Mouse (Mus musculus) adrenal gland (tissue): Measurements from ENCODE around the gene Mtch1.

Source experiments
- intact Hi-C: fragments of 180-260 bp; cut with DNase I; formaldehyde crosslinking; loops from one replicate; pipeline ENCODE4 v1.15.1; 2025
- long read RNA-seq, 2 experiments: library from polyadenylated mRNA; unstranded; transcript quantifications; one replicate each; pipeline ENCODE4 v2.0.0; 2020; ENCODE audit warnings: borderline replicate concordance in 1 of 2; ENCODE audit not compliant: insufficient replicate concordance in 1 of 2

Gene Mtch1
- long read RNA-seq, experiment 1, transcript Mtch1-202 (12 exons, 1,897 nt), result minor isoform, 25 of 71 reads
- long read RNA-seq, experiment 1, transcript Mtch1-201 (12 exons, 1,952 nt), result major isoform, 28 of 71 reads
- long read RNA-seq, experiment 1, transcript Mtch1-218 (1 exons, 2,292 nt), result minor isoform, 5 of 71 reads
- long read RNA-seq, experiment 1, partial matches to known transcripts, result 5 of 71 reads
- long read RNA-seq, experiment 1, other reads (novel, unspliced or antisense), result 8 of 71 reads
- long read RNA-seq, experiment 2, transcript Mtch1-216 (13 exons, 1,108 nt), result minor isoform, 5 of 352 reads
- long read RNA-seq, experiment 2, transcript Mtch1-207 (13 exons, 1,093 nt), result minor isoform, 5 of 352 reads
- long read RNA-seq, experiment 2, transcript Mtch1-201 (12 exons, 1,952 nt), result minor isoform, 146 of 352 reads
- long read RNA-seq, experiment 2, transcript Mtch1-202 (12 exons, 1,897 nt), result major isoform, 168 of 352 reads
- long read RNA-seq, experiment 2, partial matches to known transcripts, result 5 of 352 reads
- long read RNA-seq, experiment 2, other reads (novel, unspliced or antisense), result 18 of 352 reads

DNA sequence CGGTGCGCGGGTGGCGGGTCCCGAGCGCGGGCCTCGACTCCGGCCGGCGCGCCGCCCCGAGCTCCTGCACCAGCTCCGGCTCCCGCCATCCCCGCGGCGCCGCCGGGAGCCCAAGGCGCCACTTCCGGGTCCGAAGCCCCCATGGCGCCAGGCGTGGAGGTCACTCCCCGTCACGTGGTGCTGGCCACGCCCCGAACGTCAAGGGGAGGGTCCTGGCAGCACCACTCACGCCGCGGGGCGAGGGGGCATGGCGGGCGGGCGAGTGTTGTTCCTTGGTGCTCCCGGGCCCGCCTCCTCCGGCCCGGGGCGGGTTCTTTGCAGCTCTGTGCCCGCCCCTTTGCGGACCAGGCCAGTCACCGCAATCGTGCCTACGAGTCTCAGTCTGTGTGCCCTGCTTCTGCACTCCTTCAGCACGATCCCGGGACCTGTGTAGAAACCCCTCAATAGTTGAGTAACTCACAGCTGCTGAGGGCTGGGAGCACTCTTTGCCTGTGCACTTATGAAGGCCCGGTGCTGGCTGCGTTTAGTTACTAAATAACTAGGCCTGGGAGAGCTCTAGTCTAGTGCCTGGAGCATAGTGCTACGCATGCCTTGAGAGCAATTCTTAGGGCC lies at the start of gene Mtch1:
Mtch1 (minus strand) TSS at position 290 of the 612 bp plus-strand sequence.
- intact Hi-C loops, result no loop called here

DNA sequence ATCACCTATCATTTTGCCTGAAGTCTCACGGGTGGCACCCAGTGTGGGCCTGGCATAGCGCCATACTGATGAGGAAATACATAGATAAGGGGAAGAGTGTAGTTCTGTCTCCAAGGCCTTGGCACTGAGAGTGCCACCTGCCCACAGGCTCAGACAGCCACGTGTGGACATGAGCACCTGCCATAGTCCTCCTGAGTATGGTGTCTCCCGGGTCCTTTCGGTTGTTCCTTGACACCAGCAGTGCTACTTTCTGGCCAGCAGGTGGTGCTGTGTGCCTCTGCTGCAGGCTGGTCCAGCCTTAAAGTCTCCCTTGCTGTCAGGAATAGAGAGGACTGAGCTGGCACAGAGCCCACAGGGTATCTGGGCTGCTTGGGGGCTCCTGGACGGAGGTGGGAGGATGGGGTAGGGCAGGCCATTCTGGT lies 49.1 kb upstream of the Mtch1 start:
- intact Hi-C loops, result loop anchor here (1.0 to 5.0 kb wide), 3 partner anchors 40 to 115 kb away; no protein-coding TSS in a partner anchor

DNA sequence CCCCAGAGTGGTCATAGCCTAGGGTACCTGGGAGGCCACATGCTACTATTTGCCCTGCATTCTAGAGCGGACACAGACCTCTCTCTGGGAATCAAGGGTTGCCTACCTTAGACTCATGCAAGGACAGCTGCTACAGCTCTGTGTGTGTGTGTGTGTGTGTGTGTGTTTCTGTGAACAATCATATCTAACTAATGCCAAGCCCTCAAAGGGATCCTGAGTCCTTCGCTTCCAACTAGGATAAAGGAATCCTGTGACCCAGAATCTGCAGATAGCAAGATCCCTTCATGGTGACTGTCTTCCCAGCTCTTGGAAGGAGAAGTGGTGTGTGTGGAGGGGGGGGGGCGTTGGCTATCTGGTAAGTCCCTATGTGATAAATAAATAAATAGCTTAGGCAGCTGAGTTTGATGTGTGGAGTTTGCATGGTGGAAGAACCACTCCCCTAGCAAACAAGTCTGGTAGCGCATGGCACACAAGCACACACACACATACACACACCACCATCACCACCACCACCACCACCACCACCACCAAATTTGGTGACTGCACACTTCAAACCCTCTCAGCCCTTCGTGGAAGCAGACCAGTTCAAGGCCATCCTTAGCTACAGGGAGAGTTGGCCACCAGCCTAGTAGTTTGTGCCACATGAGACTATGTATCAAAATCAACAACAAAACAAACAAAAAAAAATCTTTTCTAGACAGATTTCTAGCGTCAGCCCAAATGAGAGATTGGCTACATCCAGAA lies 48.5 kb upstream of the Mtch1 start:
- intact Hi-C loops, result loop anchor here (5.0 kb wide), 2 partner anchors 41 to 116 kb away; no protein-coding TSS in a partner anchor

DNA sequence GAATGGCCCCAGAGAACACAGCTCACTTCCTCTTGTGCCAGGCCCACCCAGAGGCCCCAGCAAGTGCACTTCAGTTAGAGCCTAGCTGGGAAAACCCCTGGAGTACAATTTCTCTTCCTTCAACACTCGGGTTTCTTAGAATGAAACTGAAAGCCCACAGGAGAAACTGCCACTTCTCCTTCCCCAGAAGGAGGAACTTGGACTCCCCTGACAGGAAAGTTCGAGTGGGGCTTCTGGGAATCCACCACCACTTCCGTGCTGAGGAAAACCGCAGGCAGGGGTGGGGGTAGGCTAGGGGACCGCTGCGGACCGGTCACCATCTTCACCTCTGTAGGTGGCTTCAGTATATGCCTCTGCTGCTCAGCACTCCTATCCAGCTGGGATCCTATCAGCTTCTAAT lies 47.6 kb upstream of the Mtch1 start:
- intact Hi-C loops, result loop anchor here (5.0 kb wide), 2 partner anchors 42 to 117 kb away; no protein-coding TSS in a partner anchor

DNA sequence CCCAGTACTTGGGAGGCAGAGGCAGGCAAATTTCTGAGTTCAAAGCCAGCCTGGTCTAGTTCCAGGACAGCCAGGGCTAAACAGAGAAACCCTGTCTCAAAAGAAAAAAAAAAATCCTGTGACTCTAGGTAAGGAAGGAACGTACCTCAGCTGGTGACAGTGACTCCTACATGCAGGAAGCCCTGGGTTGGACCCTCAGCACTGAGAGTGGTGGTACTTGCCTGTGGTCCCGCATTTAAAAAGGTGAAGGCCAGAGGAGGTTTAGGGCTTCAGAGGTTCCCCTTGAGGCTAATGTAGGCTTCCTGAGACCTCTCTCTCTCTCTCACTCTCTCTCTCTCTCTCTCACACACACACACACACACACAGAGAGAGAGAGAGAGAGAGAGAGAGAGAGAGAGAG lies 47.0 kb upstream of the Mtch1 start:
- intact Hi-C loops, result loop anchor here (5.0 kb wide), 2 partner anchors 43 to 118 kb away; no protein-coding TSS in a partner anchor

DNA sequence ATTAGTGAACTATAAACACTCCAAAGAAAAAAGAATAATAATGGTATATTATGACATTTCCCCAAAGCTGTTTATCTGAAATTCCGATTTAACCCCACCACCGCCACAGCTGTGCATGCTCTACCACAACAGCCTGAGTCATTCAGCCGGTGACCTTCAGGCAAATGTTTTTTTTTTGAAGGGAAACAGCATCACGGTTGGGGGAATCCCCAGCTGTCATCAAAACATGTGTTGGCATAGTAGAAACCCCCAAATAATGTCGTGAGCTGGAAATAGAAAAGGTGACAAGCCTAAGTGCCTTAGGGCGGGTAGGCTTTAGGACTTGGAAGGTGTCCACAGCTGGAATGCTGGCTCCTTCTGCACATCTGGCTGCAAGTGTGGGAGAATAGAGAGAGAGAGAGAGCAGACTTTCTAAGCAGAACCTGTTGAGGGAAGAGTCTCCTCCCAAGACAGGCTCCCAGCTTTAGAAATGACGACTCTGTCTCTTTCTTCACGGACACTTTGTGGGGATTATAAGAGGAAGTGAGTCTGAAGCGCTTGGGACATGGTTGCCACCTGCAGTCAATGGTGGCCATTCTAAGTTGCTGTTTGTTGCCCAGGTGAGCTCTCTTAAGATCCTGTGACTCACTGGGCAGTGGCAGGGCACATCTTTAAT lies 46.5 kb upstream of the Mtch1 start:
- intact Hi-C loops, result no loop called here

DNA sequence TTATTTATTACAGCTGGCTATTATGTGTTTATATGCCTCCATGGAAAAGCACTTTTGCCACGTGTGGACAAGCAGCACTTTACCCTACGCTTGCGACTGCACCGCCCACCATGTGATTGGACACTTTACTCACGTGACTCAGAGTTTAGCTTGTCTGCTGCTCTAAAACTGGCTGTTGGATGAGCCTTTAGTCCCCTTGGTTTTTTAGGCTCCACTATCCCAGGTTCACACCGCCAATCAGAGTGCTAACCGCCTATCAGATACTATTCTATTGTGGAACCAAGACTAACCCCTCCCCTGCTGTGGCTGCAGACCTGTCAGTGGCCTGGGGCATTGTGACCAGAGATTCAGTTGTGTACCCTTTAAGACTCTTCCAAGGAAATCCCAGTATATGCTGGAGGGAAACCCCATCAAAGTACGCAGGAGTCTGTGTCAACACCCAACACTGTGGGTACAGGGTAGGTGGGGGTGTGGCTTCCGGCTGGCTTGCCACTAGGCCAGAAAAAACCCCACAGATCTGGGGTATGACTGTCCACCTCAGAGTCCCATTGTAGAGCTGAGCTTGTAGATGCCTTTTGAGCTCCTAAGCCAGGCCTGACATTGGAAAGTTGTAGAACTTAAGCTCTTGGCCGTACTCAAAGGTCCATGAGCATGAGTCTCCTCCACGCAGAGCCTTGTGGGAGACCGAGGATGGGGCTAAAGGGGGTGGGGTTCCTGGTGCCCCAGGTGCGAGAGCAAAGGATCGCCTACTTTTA lies 45.8 kb upstream of the Mtch1 start:
- intact Hi-C loops, result no loop called here

DNA sequence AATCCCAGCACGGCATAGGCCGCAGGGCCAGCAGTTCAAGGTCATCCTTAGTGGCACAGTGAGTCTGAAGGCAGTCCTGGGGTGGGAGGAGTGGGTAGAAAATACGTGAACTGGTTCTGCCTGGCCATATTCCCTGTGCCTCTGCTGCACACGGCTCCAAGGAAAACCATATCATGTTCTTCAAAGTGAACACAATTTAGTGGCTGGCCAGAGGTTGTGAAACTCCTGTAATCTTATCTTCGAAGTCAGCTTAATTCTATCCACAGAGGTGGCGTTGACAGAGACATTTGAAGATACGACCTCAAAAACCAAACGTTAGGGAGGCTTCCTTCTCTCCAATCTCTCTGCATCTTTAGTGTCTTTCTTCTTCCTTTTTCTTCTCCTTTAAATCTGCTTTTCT lies 43.5 kb upstream of the Mtch1 start:
- intact Hi-C loops, result no loop called here

DNA sequence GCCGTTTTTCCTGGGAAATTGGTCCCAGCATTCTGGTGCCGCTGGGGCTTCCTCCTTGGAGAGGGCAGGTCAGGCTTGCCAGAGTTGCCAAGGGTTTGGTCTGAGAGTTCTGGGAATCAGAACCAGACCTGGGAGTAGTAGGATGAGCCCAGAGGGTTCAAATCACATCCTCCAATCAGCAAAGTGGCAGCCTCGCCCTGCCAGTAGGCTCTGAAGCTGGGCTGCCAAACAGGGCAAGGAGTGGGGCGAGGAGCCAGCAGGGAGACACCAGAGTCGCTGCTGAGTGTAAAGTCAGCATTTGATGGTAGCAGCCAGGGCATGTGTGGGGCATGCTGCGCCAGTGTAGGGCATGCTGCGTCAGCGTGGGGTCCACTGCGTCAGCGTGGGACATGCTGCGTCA lies 41.2 kb upstream of the Mtch1 start:
- intact Hi-C loops, result no loop called here

DNA sequence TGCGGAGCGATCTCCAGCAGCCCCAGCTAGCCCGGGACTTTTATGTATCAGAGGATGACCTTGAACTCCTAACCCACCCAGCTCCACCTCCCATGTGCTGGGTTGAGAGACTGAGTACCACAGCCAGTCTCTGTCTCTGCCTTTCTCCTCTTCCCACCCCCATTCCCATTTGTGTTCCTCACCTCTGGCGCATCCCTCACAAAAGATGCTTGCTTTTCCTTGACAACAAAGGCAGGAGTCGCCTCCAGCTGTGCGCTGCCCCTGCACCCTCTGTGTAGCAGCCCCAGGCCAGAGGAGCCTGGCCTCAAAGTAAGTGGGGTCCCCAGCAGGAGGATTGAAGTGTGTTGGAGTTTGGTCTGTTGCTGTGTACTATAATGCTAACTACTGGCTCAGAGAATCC lies 38.0 kb upstream of the Mtch1 start:
- intact Hi-C loops, result no loop called here

DNA sequence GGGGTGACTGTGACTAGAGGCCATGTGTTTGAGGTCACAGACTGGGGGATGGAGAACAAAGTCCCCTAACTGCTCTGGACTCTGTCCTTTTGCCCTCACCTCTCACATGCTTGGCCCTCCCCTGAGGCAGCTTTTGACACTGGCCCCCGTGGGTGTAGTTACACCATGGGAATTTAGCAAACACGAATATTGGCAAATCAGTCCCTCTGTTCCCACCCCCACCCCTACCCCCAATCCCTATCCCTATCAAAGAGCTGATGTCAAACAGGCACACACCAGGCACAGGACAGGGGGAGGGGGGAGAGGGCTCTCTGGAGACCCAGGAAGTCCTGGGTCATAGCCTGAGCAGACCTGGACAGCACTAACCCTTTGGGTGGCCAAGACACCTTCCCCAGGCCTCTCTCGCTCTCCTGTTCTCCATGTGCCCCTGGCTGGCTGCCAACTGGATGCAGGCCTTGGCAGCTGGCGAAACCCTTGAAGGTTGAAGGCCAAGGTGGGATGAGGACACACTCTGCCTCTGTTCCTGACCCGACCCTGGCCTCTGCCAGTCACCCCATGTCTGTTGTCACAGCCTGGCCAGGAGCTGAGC lies 37.2 kb upstream of the Mtch1 start:
- intact Hi-C loops, result loop anchor here (5.0 kb wide), 1 partner anchor 107 kb away; the partner anchor contains the start of gene Pim1

DNA sequence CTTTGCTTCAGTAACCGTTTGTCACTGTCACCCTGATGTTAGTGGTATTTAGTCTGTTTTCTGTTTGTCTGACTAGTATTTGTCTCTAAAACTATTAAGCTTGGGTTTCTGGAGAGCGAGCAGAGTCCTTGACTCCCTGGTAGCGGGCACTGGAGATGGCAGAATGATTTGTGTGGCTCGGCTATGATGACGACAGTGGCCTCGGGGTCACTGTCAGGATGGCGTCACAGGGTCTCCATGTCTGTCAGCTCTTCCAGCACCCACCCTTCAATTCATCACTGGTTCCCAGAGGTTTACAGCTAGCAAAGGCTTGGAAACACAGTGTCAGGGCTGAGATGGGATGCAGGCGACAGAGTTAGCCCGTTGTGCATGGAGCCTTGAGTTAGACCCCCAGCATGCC lies 36.2 kb upstream of the Mtch1 start:
- intact Hi-C loops, result loop anchor here (5.0 kb wide), 1 partner anchor 108 kb away; the partner anchor contains the start of gene Pim1

DNA sequence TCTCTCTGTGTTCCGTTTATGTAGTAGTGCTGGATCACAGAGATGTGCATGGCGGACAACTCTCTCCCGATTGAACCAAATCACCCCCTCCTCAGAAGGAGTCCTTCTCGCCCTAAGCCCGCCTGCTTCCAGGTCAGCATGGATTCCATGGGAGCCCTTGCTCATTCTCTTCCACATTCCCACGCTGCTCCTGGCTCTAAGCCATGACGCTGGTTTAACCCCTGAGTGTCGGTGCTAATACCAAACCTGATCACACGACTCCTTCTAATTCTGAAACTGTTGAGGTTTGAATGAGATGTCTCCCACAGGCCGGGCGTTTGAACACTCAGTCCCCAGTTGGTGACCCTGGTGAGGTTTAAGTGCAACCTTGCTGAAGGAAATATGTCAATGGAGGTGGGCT lies 34.7 kb upstream of the Mtch1 start:
- intact Hi-C loops, result loop anchor here (5.0 kb wide), 1 partner anchor 110 kb away; the partner anchor contains the start of gene Pim1

DNA sequence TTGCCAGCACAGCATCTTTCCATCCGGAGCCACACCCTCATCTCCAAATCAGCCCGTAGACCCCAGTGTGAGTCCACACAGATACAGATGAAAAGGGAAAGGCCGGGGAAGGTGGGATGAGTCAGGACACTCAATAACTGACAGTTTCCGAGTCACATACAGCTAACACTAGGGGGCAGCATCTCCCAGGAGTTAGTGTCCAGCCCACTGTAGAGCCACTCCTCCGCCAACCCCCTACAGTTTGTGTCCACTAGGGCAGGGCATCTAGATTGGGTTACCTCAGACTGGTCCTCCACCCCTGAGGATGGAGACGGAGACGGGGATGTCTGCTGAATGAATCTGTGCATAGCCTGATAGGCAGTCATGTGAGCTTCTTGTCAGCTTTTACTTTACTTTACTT lies 33.7 kb upstream of the Mtch1 start:
- intact Hi-C loops, result loop anchor here (1.0 to 5.0 kb wide), 2 partner anchors 111 to 133 kb away; partner anchors contain the start of gene Pim1

DNA sequence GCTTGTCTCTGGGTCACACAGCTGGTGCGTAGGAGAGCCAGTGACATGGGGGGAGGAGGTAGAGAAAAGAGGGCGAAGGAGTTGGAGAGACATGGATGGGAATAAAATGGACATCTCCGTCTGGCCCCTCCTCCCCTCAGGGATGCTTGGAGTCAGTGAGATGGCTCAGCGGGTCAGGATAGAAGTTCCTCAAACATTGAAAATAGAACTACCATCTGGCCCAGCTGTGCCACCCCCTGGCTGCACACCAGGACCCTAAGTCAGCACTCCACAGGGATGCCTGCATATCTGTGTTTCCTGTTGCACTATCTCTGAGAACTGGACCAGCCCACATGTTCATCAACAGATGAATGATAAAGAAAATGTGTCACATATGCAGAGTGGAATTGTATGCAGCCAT lies 32.5 kb upstream of the Mtch1 start:
- intact Hi-C loops, result loop anchor here (5.0 kb wide), 1 partner anchor 112 kb away; the partner anchor contains the start of gene Pim1

DNA sequence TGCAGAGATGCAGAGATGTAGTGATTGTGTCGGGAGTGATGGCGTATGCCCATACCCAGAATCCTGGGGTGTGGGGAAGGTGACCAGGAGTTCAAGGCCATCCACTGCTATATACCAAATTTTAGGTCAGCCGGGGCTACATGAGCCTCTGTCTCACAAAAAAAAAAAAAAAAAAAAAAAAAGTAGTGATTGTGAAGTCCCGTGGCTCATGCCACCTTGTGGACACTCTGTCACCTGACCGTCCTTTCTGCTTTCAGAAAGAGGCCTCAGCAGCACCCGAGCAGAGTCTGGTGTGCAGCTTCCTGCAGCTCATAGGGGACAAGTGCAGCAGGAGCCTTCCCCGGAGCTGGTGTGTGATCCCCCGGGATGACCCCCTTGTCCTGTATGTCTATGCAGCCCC lies 30.3 kb upstream of the Mtch1 start:
- intact Hi-C loops, result loop anchor here (10.0 kb wide), 1 partner anchor 203 kb away; no protein-coding TSS in a partner anchor

DNA sequence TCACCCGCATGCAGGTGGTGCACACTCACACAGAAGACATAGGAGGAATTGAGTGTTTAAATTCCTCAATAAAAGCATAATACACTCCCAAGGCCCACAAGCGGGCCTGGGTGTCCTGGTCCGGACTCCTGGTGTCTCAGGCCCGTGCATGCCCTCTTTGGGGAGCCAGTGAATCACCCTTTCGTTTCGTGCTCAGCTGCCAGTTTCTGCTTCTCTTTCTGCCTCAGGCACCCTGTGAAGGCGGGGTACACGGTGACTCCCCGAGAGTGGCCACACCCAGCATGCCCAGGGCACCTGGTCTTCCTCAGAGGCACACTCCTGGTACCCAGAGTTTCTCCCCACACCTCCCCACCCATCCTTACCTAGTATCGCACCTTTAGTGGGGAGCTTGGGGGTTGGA lies 28.1 kb upstream of the Mtch1 start:
- intact Hi-C loops, result loop anchor here (10.0 kb wide), 1 partner anchor 201 kb away; no protein-coding TSS in a partner anchor

DNA sequence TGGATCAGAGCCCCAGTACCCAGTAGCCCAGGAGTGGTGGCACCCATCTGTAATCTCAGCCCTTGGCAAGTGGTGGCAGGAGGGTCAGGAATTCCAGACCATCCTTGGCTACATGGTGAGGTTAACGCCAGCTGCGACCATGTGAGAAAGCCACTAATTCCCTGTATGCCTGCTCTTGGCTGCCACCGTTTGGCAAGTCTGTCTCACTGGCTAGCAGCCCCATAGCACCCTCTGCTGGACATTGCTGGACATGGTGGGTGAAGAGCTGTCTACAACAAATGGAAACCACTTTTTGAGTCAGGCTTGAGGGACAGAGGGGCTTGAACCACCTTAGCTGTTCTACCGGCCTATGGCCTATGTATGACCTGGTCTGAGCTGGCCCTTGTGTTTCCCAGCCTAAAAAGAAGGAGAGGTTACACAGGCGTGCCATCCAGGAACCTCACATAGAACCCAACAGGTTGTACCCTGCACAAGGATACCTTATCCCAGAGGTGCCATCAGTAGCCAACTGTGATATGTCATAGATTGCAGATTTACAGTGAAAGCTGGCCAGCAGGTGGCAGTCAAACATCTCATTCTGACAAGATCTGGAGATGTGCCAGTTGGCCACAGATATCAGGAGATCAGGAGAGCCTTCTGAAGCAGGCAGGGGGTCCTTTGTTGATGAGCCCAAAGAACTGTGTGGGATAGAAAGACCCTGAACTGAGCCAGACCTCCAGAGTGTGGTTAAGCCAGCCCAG lies 23.4 kb upstream of the Mtch1 start:
- intact Hi-C loops, result loop anchor here (2.0 to 10.0 kb wide), 2 partner anchors 102 to 196 kb away; partner anchors contain the start of gene BC004004
